In genomic region chr12:81884107-81884398, GRCm38 (mm10) we compare ENCODE assay signal across 14 mouse cellular contexts.
"Had no signal": no experiment of that assay in that cellular context is flagged by ENCODE, and none has a peak within 500 bp of the region (broad histone marks: within the 10 kb centered on the region; RNA-seq: fewer than 3 reads in every experiment).

No protein-coding gene starts in this region.

- H3K9me3 ChIP-seq: limb, embryonic 13.5 days; liver, embryonic 15.5 days; lung, embryonic 15.5 days; megakaryocyte, embryonic 14.5 days; midbrain, embryonic 12.5 days had no signal

- H3K4me2 ChIP-seq: limb, embryonic 13.5 days; liver, embryonic 11.5 days; liver, embryonic 15.5 days; lung, embryonic 15.5 days; midbrain, embryonic 12.5 days had no signal

- DNase-seq: kidney, postnatal 25 days; lung, postnatal 14 days; right cerebral cortex, postnatal 25 days had no signal

- H3K9ac ChIP-seq: limb, embryonic 13.5 days; liver, embryonic 15.5 days; lung, embryonic 15.5 days; midbrain, embryonic 12.5 days had no signal

- H3K27me3 ChIP-seq: limb, embryonic 13.5 days; liver, embryonic 15.5 days; lung, embryonic 15.5 days; megakaryocyte, embryonic 14.5 days; midbrain, embryonic 12.5 days had no signal

- H3K4me1 ChIP-seq: liver, embryonic 15.5 days had no signal

- ATAC-seq: hindbrain, embryonic 16.5 days; inflammation-experienced regulatory T-cells, adult 6 months; midbrain, embryonic 16.5 days had no signal

- H3K36me3 ChIP-seq: limb, embryonic 13.5 days; liver, embryonic 15.5 days; lung, embryonic 15.5 days; midbrain, embryonic 12.5 days had no signal

- H3K4me3 ChIP-seq: layer of hippocampus, adult 2 months; limb, embryonic 13.5 days; liver, embryonic 15.5 days; lung, embryonic 15.5 days; megakaryocyte, embryonic 14.5 days; midbrain, embryonic 12.5 days had no signal

- H3K27ac ChIP-seq: layer of hippocampus, adult 2 months; limb, embryonic 13.5 days; liver, embryonic 15.5 days; lung, embryonic 15.5 days; macrophage; midbrain, embryonic 12.5 days had no signal
